Mouse (Mus musculus) hindbrain, embryonic 10.5 days (tissue): ENCODE data around the gene Vmp1. TPM values are rescaled to one million over a fixed set of nuclear protein-coding genes. Genes with fewer than 3 reads are reported as not detected.
A peak's percentile ranks its signal among the peaks of the same experiment; 100 is the strongest.

Experiments
- DNase-seq: peaks from one replicate; pipeline ENCODE4 v3.0.0-alpha.2; 2017; ENCODE audit warnings: low spot score
- H3K27ac ChIP-seq: fragments of 300-500 bp; sonication (generic); 2 replicates; pipeline ENCODE4 v1.5.1; 2016; ENCODE audit warnings: mild to moderate bottlenecking, moderate library complexity
- H3K27me3 ChIP-seq: fragments of 300-500 bp; sonication (generic); 2 replicates; pipeline ENCODE4 v1.6.1; 2016; ENCODE audit warnings: mild to moderate bottlenecking; ENCODE audit not compliant: poor library complexity, insufficient read depth, severe bottlenecking
- H3K36me3 ChIP-seq: fragments of 300-500 bp; sonication (generic); 2 replicates; pipeline ENCODE4 v1.6.1; 2016; ENCODE audit warnings: mild to moderate bottlenecking, moderate library complexity
- H3K4me1 ChIP-seq: fragments of 300-500 bp; sonication (generic); replicated peaks from 2 replicates; pipeline ENCODE4 v1.6.1; 2016; ENCODE audit warnings: mild to moderate bottlenecking
- H3K4me3 ChIP-seq: fragments of 300-500 bp; sonication (generic); 2 replicates; pipeline ENCODE4 v1.5.1; 2016; ENCODE audit warnings: mild to moderate bottlenecking, moderate library complexity
- H3K9me3 ChIP-seq: fragments of 300-500 bp; sonication (generic); 2 replicates; pipeline ENCODE4 v1.6.1; 2016; ENCODE audit warnings: mild to moderate bottlenecking, moderate library complexity
- WGBS: fragments of 180-500 bp; shearing (Covaris S2); methylation state at CpG from one replicate; pipeline ENCODE4 v1.1.7; 2016; 5-methylcytosine and 5-hydroxymethylcytosine counted together
- polyA plus RNA-seq: library from polyadenylated mRNA; unstranded; fragments of >200 nt; fragmentation: Nextera tagmentation; extraction: Ambion mirVana; gene quantifications from 2 replicates; pipeline ENCODE4 v1.2.1, GENCODE M21; 2016

The Vmp1 gene
- polyA plus RNA-seq, 1 experiment from 2014 or later, result 92.8 TPM

GRCm38 (mm10) chr11:86691482-86691881 is 7.8 kb upstream of the Vmp1 start:
- Histone ChIP-seq H3K4me3 (no peak overlapping the region), H3K36me3 (peaks cover 97% of the 10 kb centered on the region), H3K27me3 (no peaks in the 10 kb centered on the region), H3K4me1 (no peaks in the 10 kb centered on the region), H3K9me3 (no peaks in the 10 kb centered on the region), H3K27ac (no peak overlapping the region)
- no peak for DNase-seq
- WGBS, result 95% methylated on average over 3 of the region's 3 CpGs

GRCm38 (mm10) chr11:86690383-86690782 is 6.7 kb upstream of the Vmp1 start:
- H3K4me3 ChIP-seq, result no peak overlapping the region
- H3K9me3 ChIP-seq, result no peaks in the 10 kb centered on the region
- H3K36me3 ChIP-seq, result peaks cover 98% of the 10 kb centered on the region
- no peak for DNase-seq
- 96% methylated on average over 3 of the region's 3 CpGs for WGBS
- no peaks in the 10 kb centered on the region for H3K27me3 ChIP-seq
- H3K27ac ChIP-seq, result no peak overlapping the region
- peaks cover 7% of the 10 kb centered on the region for H3K4me1 ChIP-seq

DNA sequence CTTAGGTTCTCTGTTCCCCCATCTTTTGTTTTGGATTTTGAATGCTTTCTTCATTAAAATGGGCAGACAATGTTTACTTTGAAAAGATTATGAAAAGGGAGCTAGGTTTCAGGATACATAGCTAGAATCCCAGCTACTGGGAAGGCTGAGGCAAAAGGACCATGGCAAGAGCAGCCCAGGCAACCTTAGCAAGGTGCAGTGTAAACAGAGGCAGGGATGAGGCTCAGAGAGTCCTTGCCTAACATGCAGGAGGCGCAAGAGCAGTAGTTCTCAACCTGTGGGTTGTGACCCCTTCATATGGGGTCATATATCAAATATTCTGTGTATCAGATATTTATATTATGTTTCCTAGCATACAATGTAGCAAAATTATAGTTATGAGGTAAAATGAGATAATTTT is 1.7 kb upstream of the Vmp1 start:
- Histone ChIP-seq H3K9me3 (no peaks in the 10 kb centered on the region), H3K4me3 (peak overlapping the region; percentile 90), H3K4me1 (peaks cover 32% of the 10 kb centered on the region), H3K27ac (no peak overlapping the region), H3K27me3 (no peaks in the 10 kb centered on the region), H3K36me3 (peaks cover 48% of the 10 kb centered on the region)
- no peak for DNase-seq
- WGBS, result 96% methylated on average over 1 of the region's 1 CpGs

DNA sequence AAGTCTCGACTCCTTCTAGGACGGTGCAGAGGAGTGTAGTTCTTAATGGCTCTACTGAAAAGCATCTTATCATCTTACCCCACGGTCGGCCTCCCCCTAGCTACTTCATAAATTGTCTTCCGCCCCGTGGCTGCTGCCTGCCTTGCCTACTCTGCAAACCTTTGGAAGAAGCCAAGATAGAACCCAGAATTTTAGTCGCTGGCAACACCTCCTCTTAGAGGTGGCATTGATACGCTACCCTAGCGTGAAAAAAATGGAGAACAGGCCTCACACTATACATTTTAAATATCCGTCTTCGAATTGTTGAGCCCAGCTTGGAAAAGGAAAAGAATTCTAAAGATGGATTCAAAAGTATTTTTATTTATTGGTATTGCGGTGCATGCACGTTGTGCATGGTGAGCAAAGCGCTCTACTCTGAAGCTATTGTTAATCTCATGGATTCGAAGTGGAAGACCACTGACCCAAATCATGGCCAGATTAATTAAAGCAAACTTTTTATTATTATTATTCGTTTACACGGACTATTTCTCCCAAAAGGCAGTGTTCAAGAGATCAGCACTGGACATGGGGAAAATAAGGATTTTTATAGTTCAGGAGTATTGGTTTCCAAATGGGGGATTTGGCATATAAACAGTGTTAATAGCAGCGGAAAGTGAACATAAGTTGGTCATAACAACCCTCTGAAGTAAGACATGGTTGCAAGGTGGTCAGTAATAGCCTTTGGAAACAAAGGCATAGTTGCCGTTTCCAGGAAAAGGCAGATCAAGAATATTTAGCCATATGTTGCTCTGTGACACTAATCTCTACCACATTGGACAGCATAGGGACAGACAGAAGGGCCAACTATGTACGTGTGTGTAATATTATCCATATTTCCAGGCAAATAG is 733 bp upstream of the Vmp1 start:
- no peaks in the 10 kb centered on the region for H3K27me3 ChIP-seq
- H3K4me3 ChIP-seq, result peak overlapping the region; percentile 90
- WGBS, result 11% methylated on average over 20 of the region's 20 CpGs
- DNase-seq, result no peak
- peaks cover 38% of the 10 kb centered on the region for H3K36me3 ChIP-seq
- peaks cover 37% of the 10 kb centered on the region for H3K4me1 ChIP-seq
- peak overlapping the region; percentile 92 for H3K27ac ChIP-seq
- no peaks in the 10 kb centered on the region for H3K9me3 ChIP-seq

GRCm38 (mm10) chr11:86682861-86683260 is 775 bp downstream of the Vmp1 start:
- peaks cover 26% of the 10 kb centered on the region for H3K36me3 ChIP-seq
- no peak for DNase-seq
- H3K4me1 ChIP-seq, result peaks cover 42% of the 10 kb centered on the region
- H3K27me3 ChIP-seq, result no peaks in the 10 kb centered on the region
- 39% methylated on average over 7 of the region's 7 CpGs for WGBS
- H3K9me3 ChIP-seq, result no peaks in the 10 kb centered on the region
- H3K27ac ChIP-seq, result no peak overlapping the region
- H3K4me3 ChIP-seq, result peak overlapping the region; percentile 90

DNA sequence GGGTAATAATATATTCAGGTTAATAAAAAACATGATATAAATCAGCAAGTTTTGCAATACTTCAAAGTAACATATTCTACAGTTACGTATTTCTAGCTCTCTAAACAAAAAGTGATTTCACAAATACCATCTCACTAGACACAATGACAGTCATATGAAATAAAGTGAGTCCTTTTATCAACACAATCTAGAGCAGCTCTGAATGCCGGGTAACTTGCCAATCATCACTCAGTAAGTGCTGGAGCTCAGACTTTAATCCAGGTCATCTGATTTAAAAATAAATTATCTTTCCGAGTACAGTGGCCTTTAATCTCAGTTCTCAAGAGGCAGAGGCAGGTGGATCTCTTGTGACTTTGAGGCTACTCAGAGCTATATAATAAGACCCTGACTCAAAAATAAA is 2.2 kb downstream of the Vmp1 start:
- Histone ChIP-seq H3K27me3 (no peaks in the 10 kb centered on the region), H3K27ac (no peak overlapping the region)

DNA sequence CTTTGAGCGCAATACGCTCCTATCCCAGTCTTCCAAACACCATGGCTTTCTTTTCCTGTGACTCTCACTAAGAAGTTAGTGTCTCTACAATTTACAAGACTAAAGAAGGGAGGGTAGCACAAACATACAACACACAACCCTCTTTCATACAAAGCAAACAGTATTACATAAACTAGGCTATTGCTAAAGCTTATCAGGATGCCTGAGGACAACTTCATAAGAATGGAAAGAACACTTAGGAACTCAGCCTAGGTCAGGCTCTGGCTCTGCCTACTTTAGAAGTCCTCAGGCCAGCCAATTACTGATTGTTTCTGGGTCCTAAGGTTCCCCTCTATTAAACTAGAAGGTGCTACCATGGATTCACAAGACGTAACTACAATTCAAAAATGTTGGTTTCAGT is 2.9 kb downstream of the Vmp1 start:
- Histone ChIP-seq H3K27ac (no peak overlapping the region), H3K36me3 (peaks cover 10% of the 10 kb centered on the region), H3K4me3 (no peak overlapping the region), H3K9me3 (no peaks in the 10 kb centered on the region), H3K4me1 (peaks cover 38% of the 10 kb centered on the region), H3K27me3 (no peaks in the 10 kb centered on the region)
- no peak for DNase-seq
- WGBS, result 92% methylated on average over 3 of the region's 3 CpGs

More for the DNA sequence above, 2.2 kb downstream of the Vmp1 start:
- no peaks in the 10 kb centered on the region for H3K9me3 ChIP-seq
- peaks cover 15% of the 10 kb centered on the region for H3K36me3 ChIP-seq
- no peak overlapping the region for H3K4me3 ChIP-seq
- no peak for DNase-seq
- whole genome bisulfite sequencing, result 91% methylated on average over 3 of the region's 3 CpGs
- peaks cover 42% of the 10 kb centered on the region for H3K4me1 ChIP-seq

DNA sequence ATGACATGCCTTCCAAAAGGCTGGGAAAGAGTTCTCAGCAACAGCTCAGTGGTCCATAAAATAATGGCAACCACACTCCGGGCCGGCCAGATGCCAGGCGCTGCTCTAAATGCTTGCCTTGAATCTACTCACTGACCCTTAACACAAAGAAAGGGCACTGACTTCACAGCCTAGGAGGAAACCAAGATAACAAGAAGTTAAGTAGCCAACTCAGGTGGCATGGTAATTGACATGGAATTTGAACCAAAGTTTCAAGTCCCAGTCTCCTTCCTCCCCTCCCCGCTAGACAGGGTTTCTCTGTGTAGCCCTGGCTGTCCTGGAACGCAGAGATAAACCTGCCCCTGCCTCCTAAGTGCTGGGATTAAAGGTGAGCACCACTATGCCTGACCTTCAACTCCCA is 4.7 kb downstream of the Vmp1 start:
- Histone ChIP-seq H3K4me3 (no peak overlapping the region), H3K27me3 (no peaks in the 10 kb centered on the region), H3K27ac (no peak overlapping the region), H3K9me3 (no peaks in the 10 kb centered on the region), H3K36me3 (peaks cover 6% of the 10 kb centered on the region; the same call in 1 of the 2 replicates), H3K4me1 (peaks cover 24% of the 10 kb centered on the region)
- WGBS, result 43% methylated on average over 5 of the region's 5 CpGs
- no peak for DNase-seq

DNA sequence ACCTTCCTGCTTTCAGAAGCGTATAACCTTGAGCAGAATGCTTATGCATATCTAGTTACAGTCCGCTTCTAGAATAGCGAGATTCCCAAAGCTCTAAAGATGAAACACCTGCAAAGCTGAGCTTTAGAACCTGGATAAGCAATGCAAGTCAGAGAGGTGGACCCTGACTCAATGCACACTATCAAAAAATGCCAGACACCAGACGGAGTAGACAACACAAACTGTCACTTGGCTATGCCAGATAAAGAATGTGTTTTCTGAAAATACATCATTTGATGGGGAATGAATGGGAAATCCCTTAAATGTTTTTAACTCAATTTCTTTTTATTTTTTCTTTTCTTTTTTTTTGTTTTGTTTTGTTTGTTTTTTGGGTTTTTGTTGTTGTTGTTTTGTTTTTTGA is 8.1 kb downstream of the Vmp1 start:
- no peaks in the 10 kb centered on the region for H3K27me3 ChIP-seq
- peaks cover 6% of the 10 kb centered on the region; the same call in 1 of the 2 replicates for H3K36me3 ChIP-seq
- 92% methylated on average over 4 of the region's 4 CpGs for WGBS
- no peak overlapping the region for H3K4me3 ChIP-seq
- no peaks in the 10 kb centered on the region for H3K9me3 ChIP-seq
- no peak overlapping the region for H3K27ac ChIP-seq
- no peak for DNase-seq
- H3K4me1 ChIP-seq, result peaks cover 10% of the 10 kb centered on the region; the same call in 1 of the 2 replicates

DNA sequence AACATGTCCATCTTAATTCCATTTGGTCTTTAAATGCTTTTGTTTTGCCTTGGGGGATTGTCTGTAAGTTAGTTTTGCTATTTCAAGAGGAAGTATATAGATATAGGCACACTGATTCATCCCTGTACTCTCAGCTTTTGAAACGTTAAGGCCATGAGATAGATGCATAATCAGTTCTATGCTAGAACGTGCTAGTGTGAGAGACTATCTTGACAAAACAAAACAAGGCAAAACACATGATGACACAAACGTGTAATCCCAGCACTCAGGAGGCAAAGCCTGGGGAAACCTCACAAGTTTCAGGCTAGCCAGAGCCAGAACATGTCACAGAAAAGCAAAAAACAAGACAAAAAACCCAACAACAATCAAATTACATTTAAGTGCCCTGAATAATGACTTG is 10.9 kb downstream of the Vmp1 start:
- no peaks in the 10 kb centered on the region for H3K4me1 ChIP-seq
- DNase-seq, result no peak
- no peaks in the 10 kb centered on the region for H3K9me3 ChIP-seq
- H3K27ac ChIP-seq, result no peak overlapping the region
- 90% methylated on average over 3 of the region's 3 CpGs for WGBS
- no peak overlapping the region for H3K4me3 ChIP-seq
- H3K36me3 ChIP-seq, result peaks cover 6% of the 10 kb centered on the region; the same call in 1 of the 2 replicates
- H3K27me3 ChIP-seq, result no peaks in the 10 kb centered on the region

- Histone ChIP-seq H3K9me3 (no peaks in the 10 kb centered on the region), H3K4me1 (no peaks in the 10 kb centered on the region), H3K36me3 (no peaks in the 10 kb centered on the region), H3K27me3 (no peaks in the 10 kb centered on the region), H3K27ac (no peak overlapping the region), H3K4me3 (no peak overlapping the region)
- no peak for DNase-seq
- WGBS, result 74% methylated on average over 3 of the region's 3 CpGs
Observed at GRCm38 (mm10) chr11:86671041-86671675, 12.5 kb downstream of the Vmp1 start.

DNA sequence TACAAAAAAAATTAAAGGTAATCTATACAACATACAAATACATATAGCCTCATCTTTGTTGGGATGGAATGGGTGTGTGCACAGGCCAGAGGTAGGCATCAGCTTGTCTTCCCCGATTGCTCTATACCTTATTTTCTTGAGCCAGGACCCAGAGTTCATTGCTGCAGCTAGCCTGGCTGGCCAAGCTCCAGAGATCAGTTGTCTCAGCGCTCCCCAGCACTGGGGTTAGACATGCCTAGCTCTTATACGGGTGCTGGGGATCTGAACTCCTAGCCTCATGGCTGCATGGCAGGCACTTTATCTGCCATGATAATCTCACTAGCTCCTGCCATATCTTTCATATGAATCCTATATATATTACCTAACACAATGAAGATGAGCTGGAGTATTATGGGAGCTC is 15.5 kb downstream of the Vmp1 start:
- Histone ChIP-seq H3K36me3 (peaks cover 20% of the 10 kb centered on the region), H3K9me3 (no peaks in the 10 kb centered on the region), H3K27ac (no peak overlapping the region), H3K4me1 (no peaks in the 10 kb centered on the region), H3K4me3 (no peak overlapping the region), H3K27me3 (no peaks in the 10 kb centered on the region)
- 93% methylated on average over 3 of the region's 3 CpGs for WGBS
- no peak for DNase-seq

DNA sequence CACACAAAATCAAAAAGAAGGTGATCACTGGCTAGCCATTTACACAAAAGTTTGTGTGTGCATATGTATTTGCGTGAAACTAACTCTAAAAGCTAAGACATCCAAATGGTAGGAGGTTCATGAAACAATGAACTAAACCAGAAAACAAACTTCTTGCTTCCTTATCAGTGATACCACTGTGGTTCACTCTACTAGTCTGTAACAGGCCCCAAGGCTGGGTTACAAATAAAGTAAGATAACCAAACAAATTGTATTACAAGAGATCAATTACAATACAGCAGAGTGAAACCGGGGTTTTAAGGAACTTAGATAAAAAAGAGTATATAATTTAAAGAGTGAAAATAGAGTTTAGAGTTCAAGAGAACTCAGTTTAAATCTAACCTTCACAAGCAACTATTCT is 16.1 kb downstream of the Vmp1 start:
- Histone ChIP-seq H3K9me3 (no peaks in the 10 kb centered on the region), H3K27me3 (no peaks in the 10 kb centered on the region), H3K36me3 (peaks cover 26% of the 10 kb centered on the region), H3K27ac (no peak overlapping the region), H3K4me3 (no peak overlapping the region), H3K4me1 (no peaks in the 10 kb centered on the region)
- no peak for DNase-seq
- 94% methylated on average over 2 of the region's 2 CpGs for WGBS
